Mouse (Mus musculus) C2C12 (cell line): Measurements from ENCODE around the gene Usp43. TPM values are rescaled to one million over a fixed set of nuclear protein-coding genes. Genes with fewer than 3 reads are reported as not detected.
A peak's percentile ranks its signal among the peaks of the same experiment; 100 is the strongest.

Source experiments
- H3K27me3 ChIP-seq: one replicate; pipeline ENCODE4 v1.6.1; 2011; ENCODE audit not compliant: control insufficient read depth, insufficient read depth, insufficient read length
- H3K36me3 ChIP-seq: one replicate; pipeline ENCODE4 v1.6.1; 2011; ENCODE audit not compliant: control insufficient read depth, insufficient read depth
- H3K4me3 ChIP-seq: one replicate; pipeline ENCODE4 v1.5.1; 2011; ENCODE audit warnings: mild to moderate bottlenecking, control low read depth; ENCODE audit not compliant: poor library complexity, insufficient read depth, severe bottlenecking
- H3K79me2 ChIP-seq: one replicate; pipeline ENCODE4 v1.6.1; 2011; ENCODE audit not compliant: control insufficient read depth, insufficient read depth
- H3K79me3 ChIP-seq: one replicate; pipeline ENCODE4 v1.6.1; 2011; ENCODE audit warnings: low read depth, control low read depth
- H3ac ChIP-seq: one replicate; pipeline ENCODE3; 2011; ENCODE audit warnings: low read depth; ENCODE audit not compliant: control insufficient read depth, insufficient read length
- CEBPB ChIP-seq: IDR thresholded peaks from one replicate; pipeline ENCODE4 v1.6.1; 2011; ENCODE audit warnings: low read depth, mild to moderate bottlenecking, control low read depth, moderate library complexity
- CTCF ChIP-seq: IDR thresholded peaks from one replicate; pipeline ENCODE4 v1.5.1; 2011; ENCODE audit not compliant: control insufficient read depth, insufficient read depth, insufficient read length
- FOSL1 ChIP-seq: IDR thresholded peaks from one replicate; pipeline ENCODE4 v1.8.0; 2011; ENCODE audit warnings: mild to moderate bottlenecking, low read length; ENCODE audit not compliant: poor library complexity, insufficient read depth, severe bottlenecking
- MAX ChIP-seq: IDR thresholded peaks from one replicate; pipeline ENCODE4 v1.6.1; 2011; ENCODE audit warnings: mild to moderate bottlenecking, control low read depth
- MYOD1 ChIP-seq: IDR thresholded peaks from one replicate; pipeline ENCODE4 v1.6.1; 2011; ENCODE audit warnings: low read depth; ENCODE audit not compliant: control insufficient read depth, insufficient read length
- MYOG ChIP-seq: IDR thresholded peaks from one replicate; pipeline ENCODE4 v1.6.1; 2011; ENCODE audit not compliant: control insufficient read depth, insufficient read length; ENCODE audit errors: extremely low read depth
- USF1 ChIP-seq: IDR thresholded peaks from one replicate; pipeline ENCODE4 v1.6.1; 2011; ENCODE audit warnings: low read depth, mild to moderate bottlenecking, control low read depth, moderate library complexity
- polyA plus RNA-seq: library from polyadenylated mRNA; unstranded; fragments of >200 nt; fragmentation: generic; extraction: Trizol; gene quantifications from one replicate; pipeline ENCODE4 v1.2.1, GENCODE M21; 2012; ENCODE audit warnings: missing spikeins

The Usp43 gene
- polyA plus RNA-seq, 1 experiment, result 3.4 TPM

DNA sequence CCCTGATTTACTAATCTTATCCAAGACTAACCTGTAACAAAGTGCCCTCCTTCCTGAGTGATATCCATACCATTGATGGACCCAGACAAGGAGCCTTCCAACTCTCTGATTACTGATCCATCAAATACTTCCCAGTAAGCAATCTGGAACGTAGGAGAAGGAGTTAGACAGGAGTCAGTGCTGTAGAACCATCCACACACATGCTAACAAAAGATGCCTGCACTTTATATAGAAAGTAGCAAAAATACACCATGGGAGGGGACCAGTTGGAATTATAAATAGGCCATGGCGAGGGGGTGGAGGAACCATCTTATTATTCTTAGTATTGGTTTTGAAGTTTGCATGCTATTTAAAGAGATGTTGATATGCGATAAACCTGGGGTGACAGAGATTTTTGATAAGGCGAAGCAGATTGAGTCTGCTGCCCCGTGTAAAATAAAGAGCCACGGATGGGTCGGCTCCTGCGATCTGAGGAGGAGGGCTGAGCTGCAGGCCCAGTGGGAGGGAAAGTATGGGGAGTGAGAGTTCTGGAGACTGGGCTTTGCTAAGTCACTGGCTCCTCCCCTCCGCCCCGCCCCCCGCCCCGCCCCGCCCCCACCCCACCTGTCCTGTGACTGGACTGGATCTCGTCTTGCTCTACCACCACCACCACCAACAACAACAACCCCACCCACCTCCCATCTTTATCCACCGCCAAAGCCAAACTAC is 4.5 kb upstream of the Usp43 start:
- TF ChIP-seq USF1 (no peak), CEBPB (no peak), FOSL1 (no peak), CTCF (no peak), MAX (no peak), MYOG (no peak), MYOD1 (no peak)
- H3K79me2 ChIP-seq, result no peaks in the 10 kb centered on the region

GRCm38 (mm10) chr11:67925000-67925399 is 3.0 kb upstream of the Usp43 start:
- TF ChIP-seq MYOD1 (no peak), MAX (no peak), FOSL1 (no peak), USF1 (no peak), CTCF (no peak), CEBPB (no peak), MYOG (no peak)
- no peaks in the 10 kb centered on the region for H3K27me3 ChIP-seq
- H3K79me3 ChIP-seq, result no peaks in the 10 kb centered on the region
- no peak overlapping the region for H3ac ChIP-seq
- no peaks in the 10 kb centered on the region for H3K79me2 ChIP-seq
- no peaks in the 10 kb centered on the region for H3K36me3 ChIP-seq
- H3K4me3 ChIP-seq, result no peak overlapping the region

More for the DNA sequence above, 4.5 kb upstream of the Usp43 start:
- no peaks in the 10 kb centered on the region for H3K27me3 ChIP-seq
- no peak overlapping the region for H3K4me3 ChIP-seq
- H3ac ChIP-seq, result no peak overlapping the region
- no peaks in the 10 kb centered on the region for H3K36me3 ChIP-seq
- H3K79me3 ChIP-seq, result no peaks in the 10 kb centered on the region

DNA sequence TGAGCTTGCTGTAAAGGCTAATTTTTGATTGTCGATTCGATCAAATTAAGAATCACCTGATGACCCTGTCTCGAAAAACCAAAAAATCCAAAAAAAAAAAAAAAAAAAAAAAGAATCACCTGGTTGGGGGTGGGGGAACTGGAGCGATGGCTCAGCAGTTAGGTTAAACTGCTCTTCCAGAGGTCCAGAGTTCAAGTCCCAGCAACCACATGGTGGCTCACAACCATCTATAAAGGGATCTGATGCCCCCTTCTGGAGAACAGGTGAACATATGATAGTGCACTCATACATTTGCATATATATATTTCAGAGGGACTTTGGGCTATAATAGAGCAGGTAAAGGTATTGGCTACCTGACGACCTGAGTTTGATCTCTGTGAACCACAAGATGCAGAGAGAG is 1.8 kb upstream of the Usp43 start:
- TF ChIP-seq USF1 (no peak), CEBPB (no peak), MYOG (no peak), CTCF (no peak), FOSL1 (no peak), MAX (no peak), MYOD1 (no peak)
- H3K79me3 ChIP-seq, result no peaks in the 10 kb centered on the region
- H3ac ChIP-seq, result no peak overlapping the region
- no peak overlapping the region for H3K4me3 ChIP-seq
- peaks cover 5% of the 10 kb centered on the region for H3K79me2 ChIP-seq
- H3K36me3 ChIP-seq, result no peaks in the 10 kb centered on the region
- no peaks in the 10 kb centered on the region for H3K27me3 ChIP-seq

GRCm38 (mm10) chr11:67922755-67923125 is 787 bp upstream of the Usp43 start:
- Histone ChIP-seq H3K27me3 (no peaks in the 10 kb centered on the region), H3K4me3 (peak overlapping the region; percentile 48), H3K79me3 (no peaks in the 10 kb centered on the region), H3K36me3 (no peaks in the 10 kb centered on the region), H3ac (no peak overlapping the region), H3K79me2 (peaks cover 9% of the 10 kb centered on the region)
- TF ChIP-seq CEBPB (no peak), CTCF (peak; percentile 35)

- peak; percentile 38 for TF ChIP-seq MYOD1
- no peak for TF ChIP-seq USF1
- no peak for TF ChIP-seq MYOG
- TF ChIP-seq CEBPB, result no peak
- no peak for TF ChIP-seq MAX
- no peak for TF ChIP-seq FOSL1
- peak; percentile 71 for TF ChIP-seq CTCF
- no peaks in the 10 kb centered on the region for H3K79me3 ChIP-seq
These were observed 694 bp downstream of the Usp43 start for GRCm38 (mm10) chr11:67921091-67921826.

More at GRCm38 (mm10) chr11:67921091-67921826, 694 bp downstream of the Usp43 start:
- Histone ChIP-seq H3K27me3 (no peaks in the 10 kb centered on the region), H3K79me2 (peaks cover 9% of the 10 kb centered on the region), H3K36me3 (no peaks in the 10 kb centered on the region), H3K4me3 (peak overlapping the region; percentile 48), H3ac (peak overlapping the region; percentile 72)
